Mouse (Mus musculus) CH12.LX (cell line): Measurements from ENCODE around the gene Vwa5b2. TPM values are rescaled to one million over a fixed set of nuclear protein-coding genes. Genes with fewer than 3 reads are reported as not detected.

ENCODE experiments used
- DNase-seq: peaks from one replicate; pipeline ENCODE4 v3.0.0-alpha.2; 2013; ENCODE audit errors: extremely low read depth
- H3K27ac ChIP-seq: 2 replicates; pipeline ENCODE4 v1.5.1; 2012; ENCODE audit warnings: low read depth, mild to moderate bottlenecking, control low read depth, moderate library complexity; ENCODE audit not compliant: insufficient read depth
- H3K27me3 ChIP-seq: replicated peaks from 2 replicates; pipeline ENCODE3; 2012; ENCODE audit warnings: inconsistent platforms
- H3K36me3 ChIP-seq, 2 experiments: replicated peaks in 1 of 2; 2 replicates each; pipeline versions ENCODE3 to v1.6.1; 2012; ENCODE audit warnings: inconsistent platforms in 1 of 2, low read length in 1 of 2, mild to moderate bottlenecking in 1 of 2, mixed read lengths in 1 of 2, moderate library complexity in 1 of 2; ENCODE audit not compliant: control insufficient read depth in 1 of 2, insufficient read depth in 1 of 2
- H3K4me1 ChIP-seq, 2 experiments: 2 replicates each; pipeline ENCODE4 v1.6.1; 2012; ENCODE audit warnings: inconsistent platforms in 1 of 2, moderate library complexity in 1 of 2; ENCODE audit not compliant: insufficient read depth in 2 of 2, control insufficient read depth in 1 of 2
- H3K4me2 ChIP-seq: 2 replicates; pipeline ENCODE4 v1.6.1; 2012; ENCODE audit warnings: low read depth, mild to moderate bottlenecking, control low read depth; ENCODE audit not compliant: poor library complexity, insufficient read depth, severe bottlenecking
- H3K4me3 ChIP-seq, 3 experiments: fragments of 150-350 bp in 1 of 3; sonication (generic) in 1 of 3; replicated peaks in 1 of 3; 2 replicates each; pipeline versions ENCODE3 to v1.5.1; 2011 to 2012; ENCODE audit warnings: low read depth in 2 of 3, low read length in 2 of 3, mild to moderate bottlenecking in 2 of 3, moderate library complexity in 2 of 3, control low read depth in 1 of 3, improper control_type of control experiment in 1 of 3, inconsistent platforms in 1 of 3, mixed read lengths in 1 of 3; ENCODE audit not compliant: poor library complexity in 1 of 3
- H3K79me2 ChIP-seq: replicated peaks from 2 replicates; pipeline ENCODE4 v1.6.1; 2012; ENCODE audit warnings: mild to moderate bottlenecking, moderate library complexity; ENCODE audit not compliant: control insufficient read depth, poor library complexity, insufficient read depth, severe bottlenecking; ENCODE audit errors: extremely low read depth
- H3K9ac ChIP-seq: 2 replicates; pipeline ENCODE4 v1.6.1; 2012; ENCODE audit warnings: low read depth, mild to moderate bottlenecking, control low read depth, moderate library complexity; ENCODE audit not compliant: insufficient read depth
- H3K9me3 ChIP-seq: replicated peaks from 2 replicates; pipeline ENCODE3; 2012; ENCODE audit warnings: low read length, inconsistent platforms, mixed read lengths
- BHLHE40 ChIP-seq: IDR thresholded peaks from 2 replicates; pipeline ENCODE4 v1.6.1; 2011; ENCODE audit warnings: mild to moderate bottlenecking, low read depth, low read length, improper control_type of control experiment
- CHD1 ChIP-seq: IDR thresholded peaks from 2 replicates; pipeline ENCODE4 v1.6.1; 2012; ENCODE audit warnings: low read depth, low read length, improper control_type of control experiment, inconsistent platforms
- CHD2 ChIP-seq: IDR thresholded peaks from 2 replicates; pipeline ENCODE4 v1.6.1; 2011; ENCODE audit warnings: low read length, improper control_type of control experiment
- CTCF ChIP-seq, 2 experiments: IDR thresholded peaks in 1 of 2; conservative IDR thresholded peaks in 1 of 2; 2 replicates each; pipeline ENCODE4 v1.5.1; 2011 to 2012; ENCODE audit warnings: low read depth in 2 of 2, low read length in 2 of 2, improper control_type of control experiment in 1 of 2, inconsistent platforms in 1 of 2, mild to moderate bottlenecking in 1 of 2, moderate library complexity in 1 of 2
- E2F4 ChIP-seq: IDR thresholded peaks from 2 replicates; pipeline ENCODE4 v1.6.1; 2011; ENCODE audit warnings: low read depth, low read length, improper control_type of control experiment; ENCODE audit not compliant: insufficient replicate concordance
- ELF1 ChIP-seq: IDR thresholded peaks from 2 replicates; pipeline ENCODE4 v1.6.1; 2014; ENCODE audit warnings: low read depth, mild to moderate bottlenecking, inconsistent platforms, low read length, improper control_type of control experiment
- EP300 ChIP-seq: IDR thresholded peaks from 2 replicates; pipeline ENCODE4 v1.6.1; 2011; ENCODE audit warnings: low read length, improper control_type of control experiment
- ETS1 ChIP-seq: conservative IDR thresholded peaks from 2 replicates; pipeline ENCODE4 v1.6.1; 2012; ENCODE audit warnings: low read depth, mild to moderate bottlenecking, inconsistent platforms, low read length, improper control_type of control experiment, moderate library complexity
- GABPA ChIP-seq: IDR thresholded peaks from 2 replicates; pipeline ENCODE4 v1.6.1; 2012; ENCODE audit warnings: low read depth, low read length, improper control_type of control experiment, inconsistent platforms; ENCODE audit not compliant: insufficient replicate concordance
- HCFC1 ChIP-seq: IDR thresholded peaks from 2 replicates; pipeline ENCODE4 v1.6.1; 2012; ENCODE audit warnings: low read depth, mild to moderate bottlenecking, inconsistent platforms, low read length, improper control_type of control experiment
- IRF4 ChIP-seq: IDR thresholded peaks from 2 replicates; pipeline ENCODE4 v1.6.1; 2014; ENCODE audit warnings: low read depth, mild to moderate bottlenecking, inconsistent platforms, low read length, improper control_type of control experiment
- JUN ChIP-seq: IDR thresholded peaks from 2 replicates; pipeline ENCODE4 v1.6.1; 2011; ENCODE audit warnings: low read depth, mild to moderate bottlenecking, low read length, improper control_type of control experiment, moderate library complexity; ENCODE audit not compliant: insufficient read depth
- JUND ChIP-seq: conservative IDR thresholded peaks from 2 replicates; pipeline ENCODE4 v1.6.1; 2011; ENCODE audit warnings: low read depth, low read length, improper control_type of control experiment
- KAT2A ChIP-seq: IDR thresholded peaks from 2 replicates; pipeline ENCODE4 v1.6.1; 2012; ENCODE audit warnings: low read length, improper control_type of control experiment, inconsistent platforms; ENCODE audit not compliant: insufficient replicate concordance
- MAX ChIP-seq: IDR thresholded peaks from 2 replicates; pipeline ENCODE4 v1.6.1; 2011; ENCODE audit warnings: low read length, improper control_type of control experiment
- MAZ ChIP-seq: IDR thresholded peaks from 2 replicates; pipeline ENCODE4 v1.6.1; 2012; ENCODE audit warnings: low read depth, mild to moderate bottlenecking, inconsistent platforms, low read length, improper control_type of control experiment, moderate library complexity
- MEF2A ChIP-seq: IDR thresholded peaks from 2 replicates; pipeline ENCODE4 v1.6.1; 2014; ENCODE audit warnings: low read depth, mild to moderate bottlenecking, inconsistent platforms, low read length, improper control_type of control experiment, borderline replicate concordance
- MYC ChIP-seq: IDR thresholded peaks from 2 replicates; pipeline ENCODE4 v1.6.1; 2011; ENCODE audit warnings: low read depth, mild to moderate bottlenecking, improper control_type of control experiment, low read length
- NELFE ChIP-seq: IDR thresholded peaks from 2 replicates; pipeline ENCODE4 v1.6.1; 2011; ENCODE audit warnings: low read depth, low read length, improper control_type of control experiment
- NRF1 ChIP-seq: IDR thresholded peaks from 2 replicates; pipeline ENCODE4 v1.6.1; 2014; ENCODE audit warnings: low read depth, mild to moderate bottlenecking, inconsistent platforms, low read length, improper control_type of control experiment, moderate library complexity
- PAX5 ChIP-seq: IDR thresholded peaks from 2 replicates; pipeline ENCODE4 v1.6.1; 2012; ENCODE audit warnings: low read length, inconsistent platforms, mixed read lengths
- POLR2A ChIP-seq: IDR thresholded peaks from 2 replicates; pipeline ENCODE4 v1.6.1; 2011; ENCODE audit warnings: low read depth, mild to moderate bottlenecking, improper control_type of control experiment, low read length
- POLR2AphosphoS2 ChIP-seq: IDR thresholded peaks from 2 replicates; pipeline ENCODE4 v1.6.1; 2011; ENCODE audit warnings: low read depth, low read length, improper control_type of control experiment
- SIN3A ChIP-seq: IDR thresholded peaks from 2 replicates; pipeline ENCODE4 v1.6.1; 2012; ENCODE audit warnings: low read length, improper control_type of control experiment, inconsistent platforms
- SMC3 ChIP-seq: IDR thresholded peaks from 2 replicates; pipeline ENCODE4 v1.6.1; 2011; ENCODE audit warnings: low read depth, low read length, improper control_type of control experiment
- TBP ChIP-seq: conservative IDR thresholded peaks from 2 replicates; pipeline ENCODE4 v1.6.1; 2011; ENCODE audit warnings: low read depth, low read length, improper control_type of control experiment
- USF1 ChIP-seq: IDR thresholded peaks from 2 replicates; pipeline ENCODE4 v1.6.1; 2014; ENCODE audit warnings: low read depth, mild to moderate bottlenecking, inconsistent platforms, low read length, improper control_type of control experiment
- ZKSCAN1 ChIP-seq: IDR thresholded peaks from 2 replicates; pipeline ENCODE4 v1.6.1; 2012; ENCODE audit warnings: low read depth, inconsistent platforms, low read length, improper control_type of control experiment, borderline replicate concordance
- ZMIZ1 ChIP-seq: IDR thresholded peaks from 2 replicates; pipeline ENCODE4 v1.6.1; 2012; ENCODE audit warnings: low read depth, mild to moderate bottlenecking, inconsistent platforms, low read length, improper control_type of control experiment
- ZNF384 ChIP-seq: IDR thresholded peaks from 2 replicates; pipeline ENCODE4 v1.6.1; 2012; ENCODE audit warnings: low read depth, low read length, improper control_type of control experiment, inconsistent platforms
- dilution Hi-C: fragments of 300-500 bp; cut with MboI; formaldehyde crosslinking; loops from 2 replicates; pipeline ENCODE4 v1.14.3; 2020; ENCODE audit warnings: low sequenced_read_pairs; ENCODE audit not compliant: extremely low pct_unique_long_range_greater_than_20kb, extremely low pct_ligation_motif_present
- in situ Hi-C: fragments of 300-500 bp; cut with MboI; formaldehyde crosslinking; loops from 3 replicates; pipeline ENCODE4 v1.14.3; 2019; ENCODE audit warnings: low sequenced_read_pairs, low pct_ligation_motif_present, low pct_unique_long_range_greater_than_20kb, mixed read lengths
- polyA plus RNA-seq: library from polyadenylated mRNA; unstranded; fragments of >175 nt; gene quantifications from 2 replicates; pipeline ENCODE4 v1.2.1, GENCODE M21; 2012; ENCODE audit warnings: low read depth; ENCODE audit not compliant: insufficient read length
- total RNA-seq, 2 experiments: library from RNA; depleted of rRNA; stranded (reverse); fragments of 300-350 nt in 1 of 2; fragments of >200 nt in 1 of 2; gene quantifications; 2 replicates each; pipeline ENCODE4 v1.2.3; 2012 to 2014

Gene Vwa5b2
- total and polyA plus RNA-seq, 3 experiments: 0.29 TPM; not detected in 2

- H3K9ac ChIP-seq: peak overlapping the region; percentile 66
- peaks cover 19% of the 10 kb centered on the region for H3K79me2 ChIP-seq
- H3K36me3 ChIP-seq: peaks cover 55 to 64% of the 10 kb centered on the region in 2 experiments
Measured at GRCm38 (mm10) chr16:20547423-20547822, 41.8 kb upstream of the Vwa5b2 start.

DNA sequence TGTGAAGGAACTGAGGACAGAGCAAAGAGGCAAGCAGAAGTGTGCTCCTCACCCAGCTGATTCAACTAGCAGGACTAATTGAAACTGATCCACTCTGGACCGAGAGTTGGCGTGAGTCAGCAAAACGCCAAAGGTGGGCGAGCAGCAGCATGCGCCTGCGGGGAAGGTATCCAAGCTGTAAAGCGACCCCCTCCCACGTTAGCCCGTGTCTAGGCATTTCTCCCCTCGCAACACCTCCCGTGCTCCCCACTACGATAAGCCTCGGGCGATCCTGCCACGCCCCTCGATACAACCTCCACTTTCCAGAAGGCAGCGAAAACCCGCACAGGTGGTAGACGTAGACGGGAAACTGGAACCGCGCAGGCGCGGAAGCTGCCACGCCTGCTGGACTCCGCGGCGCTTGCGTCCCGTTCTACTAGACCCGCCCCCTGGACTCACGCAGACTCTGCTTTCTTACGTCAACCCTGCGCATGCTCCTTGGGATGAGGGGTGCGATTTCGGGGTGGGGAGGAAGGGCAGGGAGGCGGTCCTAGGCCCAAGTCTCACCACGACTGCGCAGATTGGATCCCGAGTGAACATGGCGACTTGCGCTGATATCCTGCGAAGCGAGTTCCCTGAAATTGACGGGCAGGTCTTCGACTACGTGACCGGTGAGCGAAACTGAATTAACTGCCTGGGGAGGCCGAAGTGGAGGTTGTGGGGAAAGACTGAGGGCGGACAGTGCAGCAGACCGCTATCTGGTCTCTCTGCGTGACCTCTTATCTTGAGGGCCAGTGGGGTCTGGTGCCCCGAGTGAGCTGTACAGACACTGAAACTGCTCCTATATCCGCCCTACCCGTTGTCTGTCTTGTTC is 40.9 kb upstream of the Vwa5b2 start, which contains the start of gene Abcf3:
Abcf3 (plus strand) TSS at position 482 of the 853 bp plus-strand sequence.
- Histone ChIP-seq H3K36me3 (peaks cover 57 to 65% of the 10 kb centered on the region in 2 experiments), H3K4me1 (peaks cover 2 to 20% of the 10 kb centered on the region in 2 experiments)
- in situ Hi-C loops: loop anchor here (5.0 kb wide), 2 partner anchors 41 to 64 kb away; partner anchors contain the start of genes Alg3, Eef1akmt4 and Gm49333
- TF ChIP-seq TBP (peak; percentile 79), KAT2A (0 out of 2 replicates have a peak, but pooled peaks have one; percentile 60), CHD2 (peak; percentile 38; the same call in 1 of the 2 replicates), ZMIZ1 (peak; percentile 94), PAX5 (no peak), HCFC1 (peak; percentile 83), NELFE (peak; percentile 96), NRF1 (peak; percentile 93), ZNF384 (no peak), JUN (peak; percentile 19; the same call in 1 of the 2 replicates), MYC (peak; percentile 88), ELF1 (peak; percentile 86), CHD1 (0 out of 2 replicates have a peak, but pooled peaks have one; percentile 48), ZKSCAN1 (no peak), E2F4 (no peak), POLR2A (peak; percentile 96), POLR2AphosphoS2 (peak; percentile 93), SMC3 (peak; percentile 7; the same call in 1 of the 2 replicates), MEF2A (peak; percentile 72), MAZ (peak; percentile 54; the same call in 1 of the 2 replicates), BHLHE40 (peak; percentile 49; the same call in 1 of the 2 replicates), JUND (0 out of 2 replicates have a peak, but pooled peaks have one; percentile 8), ETS1 (peak; percentile 11; the same call in 1 of the 2 replicates), CTCF (conservative IDR thresholded peaks at IDR 0.05 in 1 of 2, IDR thresholded peaks at IDR 0.05 in 1 of 2; ENCODE audit: low read depth in 2 of 2, low read length in 2 of 2) (no peak), IRF4 (no peak; the same call in none of the 2 replicates), MAX (peak; percentile 80), SIN3A (peak; percentile 99)

More at GRCm38 (mm10) chr16:20547423-20547822, 41.8 kb upstream of the Vwa5b2 start:
- no peak for DNase-seq
- in situ Hi-C loops (loop anchor here (5.0 kb wide), 2 partner anchors 40 to 65 kb away; partner anchors contain the start of genes Alg3, Eef1akmt4 and Gm49333), dilution Hi-C loops (no loop called here)
- Histone ChIP-seq H3K27ac (no peak overlapping the region; the same call in 1 of the 2 replicates), H3K4me2 (peak overlapping the region; percentile 61), H3K9me3 (peaks cover 4% of the 10 kb centered on the region), H3K27me3 (no peaks in the 10 kb centered on the region), H3K4me3 (peak overlapping the region; percentile 64 to 93 (median 79)), H3K4me1 (peaks cover 2 to 20% of the 10 kb centered on the region in 2 experiments)
- TF ChIP-seq SIN3A (no peak), EP300 (no peak), MEF2A (no peak), GABPA (no peak), USF1 (no peak), CHD1 (no peak), NELFE (no peak), KAT2A (no peak)

More for the DNA sequence above, 40.9 kb upstream of the Vwa5b2 start, which contains the start of gene Abcf3:
- Histone ChIP-seq H3K4me3 (peak within 1 kb of the TSS; percentile 64 to 100 (median 90)), H3K79me2 (peaks cover 19% of the 10 kb centered on the region), H3K4me2 (peak within 1 kb of the TSS; percentile 65), H3K9ac (peak within 1 kb of the TSS; percentile 84), H3K9me3 (peaks cover 4% of the 10 kb centered on the region), H3K27ac (peak within 1 kb of the TSS; percentile 75), H3K27me3 (no peaks in the 10 kb centered on the region)
- dilution Hi-C loops: no loop called here
- DNase-seq: peak; percentile 100
